Mouse (Mus musculus) ES-Bruce4 (cell line): ENCODE results near the gene Mapk8ip1. TPM values are rescaled to one million over a fixed set of nuclear protein-coding genes. Genes with fewer than 3 reads are reported as not detected.

Experiments
- H3K27ac ChIP-seq: 2 replicates; pipeline ENCODE4 v1.5.1; 2012; ENCODE audit warnings: low read length, inconsistent platforms; ENCODE audit not compliant: insufficient read depth
- H3K27me3 ChIP-seq: 2 replicates; pipeline ENCODE4 v1.6.1; 2012; ENCODE audit warnings: mild to moderate bottlenecking, low read length, inconsistent platforms; ENCODE audit not compliant: control insufficient read depth, poor library complexity, insufficient read depth, severe bottlenecking
- H3K36me3 ChIP-seq: 2 replicates; pipeline ENCODE4 v1.6.1; 2012; ENCODE audit warnings: inconsistent platforms, mild to moderate bottlenecking, low read length, moderate library complexity; ENCODE audit not compliant: control insufficient read depth, poor library complexity, insufficient read depth, severe bottlenecking
- H3K4me1 ChIP-seq: one replicate; pipeline ENCODE4 v1.8.1; 2011; ENCODE audit warnings: low read length; ENCODE audit not compliant: control insufficient read depth, insufficient read depth
- H3K4me3 ChIP-seq: 2 replicates; pipeline ENCODE4 v1.5.1; 2011; ENCODE audit warnings: low read depth, mild to moderate bottlenecking, low read length
- H3K9ac ChIP-seq: 2 replicates; pipeline ENCODE4 v1.6.1; 2012; ENCODE audit warnings: low read depth, mild to moderate bottlenecking, inconsistent platforms; ENCODE audit not compliant: poor library complexity, severe bottlenecking
- H3K9me3 ChIP-seq: replicated peaks from 2 replicates; pipeline ENCODE4 v1.6.1; 2012; ENCODE audit warnings: mild to moderate bottlenecking, low read length, inconsistent platforms; ENCODE audit not compliant: control insufficient read depth, poor library complexity, insufficient read depth, severe bottlenecking
- CTCF ChIP-seq: IDR thresholded peaks from one replicate; pipeline ENCODE4 v1.8.1; 2011; ENCODE audit warnings: low read depth, low read length
- EP300 ChIP-seq: IDR thresholded peaks from 2 replicates; pipeline ENCODE4 v1.6.1; 2011; ENCODE audit warnings: low read depth, low read length; ENCODE audit not compliant: insufficient read depth
- POLR2A ChIP-seq: IDR thresholded peaks from one replicate; pipeline ENCODE4 v1.8.1; 2011; ENCODE audit warnings: low read length; ENCODE audit not compliant: insufficient read depth
- polyA plus RNA-seq: library from polyadenylated mRNA; stranded (reverse); fragments of >200 nt; gene quantifications from 2 replicates; pipeline ENCODE4 v1.2.4, GENCODE M21; 2011; ENCODE audit warnings: low read depth; ENCODE audit not compliant: missing spikeins, insufficient read depth, insufficient read length

Mapk8ip1 gene
- polyA plus RNA-seq, 1 experiment = 13.6 TPM

GRCm38 (mm10) chr2:92423702-92424461 lies 22.8 kb upstream of the Mapk8ip1 start:
- Histone ChIP-seq H3K9ac (no peak overlapping the region), H3K27ac (peak overlapping the region; percentile 70), H3K27me3 (no peaks in the 10 kb centered on the region), H3K36me3 (no peaks in the 10 kb centered on the region), H3K4me3 (no peak overlapping the region), H3K4me1 (peaks cover 5% of the 10 kb centered on the region), H3K9me3 (no peaks in the 10 kb centered on the region)
- TF ChIP-seq EP300 (no peak), CTCF (no peak), POLR2A (no peak)

- no peak overlapping the region for H3K9ac ChIP-seq
These were observed 22.1 kb upstream of the Mapk8ip1 start for GRCm38 (mm10) chr2:92423156-92423555.

GRCm38 (mm10) chr2:92422388-92423135 lies 21.5 kb upstream of the Mapk8ip1 start:
- Histone ChIP-seq H3K27me3 (no peaks in the 10 kb centered on the region), H3K4me1 (peaks cover 2% of the 10 kb centered on the region), H3K9ac (no peak overlapping the region), H3K9me3 (no peaks in the 10 kb centered on the region), H3K36me3 (no peaks in the 10 kb centered on the region), H3K4me3 (no peak overlapping the region), H3K27ac (no peak overlapping the region)
- TF ChIP-seq CTCF (peak; percentile 15), EP300 (no peak)

More at GRCm38 (mm10) chr2:92423156-92423555, 22.1 kb upstream of the Mapk8ip1 start:
- Histone ChIP-seq H3K27me3 (no peaks in the 10 kb centered on the region), H3K4me1 (peaks cover 5% of the 10 kb centered on the region), H3K27ac (no peak overlapping the region), H3K36me3 (no peaks in the 10 kb centered on the region), H3K4me3 (no peak overlapping the region), H3K9me3 (no peaks in the 10 kb centered on the region)
- no peak for TF ChIP-seq POLR2A
- TF ChIP-seq EP300 = no peak
- TF ChIP-seq CTCF = no peak

DNA sequence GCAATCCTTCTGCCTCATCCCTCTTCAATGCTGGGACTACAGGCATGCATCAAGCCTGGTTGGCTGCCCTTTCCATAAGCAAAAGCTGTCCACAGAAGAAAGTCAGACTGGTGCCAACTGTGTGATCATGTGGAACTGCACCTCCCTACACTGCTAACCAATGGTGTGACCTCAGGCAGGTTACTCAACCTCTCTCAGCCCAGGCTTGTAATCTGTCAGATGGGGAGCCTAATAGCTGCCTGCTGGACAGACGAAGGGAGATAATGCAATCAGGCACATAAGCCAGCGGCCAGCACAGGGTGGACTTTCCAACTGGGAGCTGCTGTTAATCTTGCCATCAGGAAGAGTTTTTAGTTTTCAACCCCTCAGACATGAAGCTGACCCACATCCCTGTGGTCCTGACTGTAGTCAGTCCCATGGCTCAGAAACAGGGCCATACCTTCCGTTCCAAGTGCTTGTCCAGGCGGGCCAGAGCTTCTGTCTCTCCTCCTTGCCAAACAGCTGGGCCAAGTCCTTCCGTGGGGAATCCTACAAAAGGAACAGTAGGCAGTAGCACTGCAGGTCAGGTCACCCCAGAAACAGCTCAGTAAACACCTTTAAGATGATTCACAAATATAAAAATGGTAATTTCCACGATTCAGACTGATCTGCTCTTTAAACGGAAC lies 20.8 kb upstream of the Mapk8ip1 start:
- Histone ChIP-seq H3K27me3 (no peaks in the 10 kb centered on the region), H3K4me1 (peaks cover 2% of the 10 kb centered on the region), H3K9me3 (no peaks in the 10 kb centered on the region), H3K9ac (no peak overlapping the region), H3K4me3 (no peak overlapping the region), H3K27ac (no peak overlapping the region), H3K36me3 (no peaks in the 10 kb centered on the region)
- no peak for TF ChIP-seq EP300
- TF ChIP-seq POLR2A = no peak
- TF ChIP-seq CTCF = no peak

- Histone ChIP-seq H3K36me3 (peaks cover 8% of the 10 kb centered on the region; the same call in 1 of the 2 replicates), H3K27ac (no peak overlapping the region), H3K9me3 (no peaks in the 10 kb centered on the region), H3K27me3 (no peaks in the 10 kb centered on the region), H3K4me1 (no peaks in the 10 kb centered on the region), H3K9ac (no peak overlapping the region), H3K4me3 (no peak overlapping the region)
- no peak for TF ChIP-seq EP300
- TF ChIP-seq CTCF = no peak
- TF ChIP-seq POLR2A = no peak
These were observed 10.6 kb upstream of the Mapk8ip1 start for GRCm38 (mm10) chr2:92411705-92412104.
